Mouse (Mus musculus) adrenal gland, postnatal 25 days (tissue): Measurements from ENCODE around the gene Grb7. TPM values are rescaled to one million over a fixed set of nuclear protein-coding genes. Genes with fewer than 3 reads are reported as not detected.

Experiments
- DNase-seq: peaks from one replicate; pipeline ENCODE4 v3.0.0; 2021; ENCODE audit warnings: mixed read lengths
- total RNA-seq: library from RNA; stranded (reverse); gene quantifications from 2 replicates; pipeline ENCODE4 v1.2.3, GENCODE M21; 2021

Gene Grb7
- total RNA-seq, 1 experiment from 2014 or later, result not detected

DNA sequence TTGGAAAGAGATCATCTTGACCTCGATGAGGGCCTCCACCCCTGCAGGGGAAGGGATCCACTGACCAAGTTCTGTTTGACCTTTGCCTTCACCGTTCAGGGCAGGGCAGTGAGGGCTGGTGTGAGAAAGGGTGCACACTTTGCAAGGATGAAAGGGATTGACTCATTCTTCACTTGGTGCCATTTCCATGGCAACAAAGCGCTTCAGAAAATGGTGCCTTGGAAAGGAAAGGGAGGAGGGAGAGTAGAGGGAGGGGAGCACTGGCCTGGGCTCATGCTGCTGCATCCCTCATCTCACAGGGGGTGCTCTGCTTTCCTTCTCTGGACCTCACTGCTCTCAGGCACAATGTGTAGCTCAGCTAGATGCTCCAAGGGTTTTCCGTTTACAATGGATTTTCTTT lies 26.5 kb downstream of the Grb7 start:
- no peak for DNase-seq

DNA sequence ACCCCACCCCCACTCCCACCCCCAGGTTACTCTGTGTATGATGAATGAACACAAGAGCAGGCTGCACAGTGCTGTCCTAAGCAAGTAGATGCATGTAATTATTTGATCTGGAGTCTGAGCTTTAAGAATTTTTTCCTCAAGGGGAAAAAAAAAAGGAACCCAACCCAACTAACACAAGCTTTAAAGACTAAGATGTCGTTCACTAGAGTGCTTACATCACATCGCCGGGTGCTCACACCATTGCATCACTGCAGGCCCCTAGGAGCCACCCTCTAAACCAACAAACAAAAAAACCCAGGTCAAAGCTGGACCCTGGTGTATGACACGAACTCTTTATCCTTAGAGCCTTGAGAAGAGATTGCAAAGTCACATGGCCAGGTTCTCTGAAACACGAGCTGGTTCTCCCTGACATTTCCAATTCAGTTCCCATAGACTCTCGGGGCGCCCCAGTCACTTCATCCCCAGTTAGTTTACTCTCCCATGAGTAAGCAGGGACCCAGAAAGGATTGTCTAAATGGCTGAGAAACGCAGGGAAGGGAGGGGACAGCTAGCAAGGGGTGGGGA lies 27.8 kb downstream of the Grb7 start:
- DNase-seq, result no peak

DNA sequence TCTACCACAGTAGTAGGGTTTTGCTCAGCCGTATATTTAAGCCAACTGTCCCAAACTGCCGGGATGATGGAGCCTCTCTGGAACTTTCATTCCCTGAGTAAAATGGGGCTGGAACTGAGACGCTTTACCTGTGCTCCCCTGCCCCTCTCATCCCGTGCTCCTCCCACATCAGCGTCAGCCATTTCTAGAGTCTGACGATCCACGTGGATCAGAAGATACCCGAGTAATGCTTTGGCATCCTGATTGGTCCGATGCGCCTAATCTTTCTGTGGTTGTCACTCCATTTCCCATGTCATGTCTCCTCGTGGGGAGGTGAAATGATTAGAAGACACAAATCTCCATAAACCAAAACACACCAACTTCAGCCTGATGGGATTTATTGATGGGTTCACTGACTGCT lies 28.8 kb downstream of the Grb7 start:
- DNase-seq, result no peak

DNA sequence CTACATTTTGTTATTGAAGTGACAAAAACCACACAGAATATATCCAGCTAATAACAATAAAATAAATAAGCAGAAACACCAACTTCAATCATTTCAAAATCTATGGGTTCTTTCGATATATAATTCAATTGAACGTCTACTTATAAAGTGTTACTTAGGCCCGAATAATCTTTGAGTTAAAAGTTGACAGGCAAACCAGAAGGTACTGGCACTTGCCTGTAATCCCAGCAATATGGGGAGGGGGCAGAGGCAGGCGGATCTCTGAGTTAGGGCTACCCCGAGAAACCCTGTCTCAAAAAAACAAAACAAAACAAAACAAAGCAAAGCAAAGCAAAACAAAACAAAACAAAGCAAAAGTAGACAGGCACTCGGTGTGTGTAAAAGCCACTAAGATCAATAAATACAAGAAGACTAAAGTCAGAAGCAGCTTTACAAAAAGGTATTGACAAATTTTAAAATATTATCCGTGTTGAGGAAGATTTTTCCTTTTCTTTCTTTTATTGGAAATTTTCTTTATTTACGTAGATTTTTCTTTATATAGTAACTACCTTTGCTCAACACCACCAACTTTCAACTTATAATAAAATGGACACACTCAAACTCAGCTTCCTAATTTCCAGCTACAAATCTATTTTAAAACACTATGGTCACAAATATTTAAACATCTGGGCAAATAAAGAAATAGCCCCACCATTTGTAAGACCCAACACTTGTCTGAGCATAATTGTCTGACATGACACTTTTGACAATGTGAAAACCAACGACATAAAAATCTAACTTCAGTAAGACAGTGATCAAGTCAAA lies 29.6 kb downstream of the Grb7 start:
- no peak for DNase-seq

DNA sequence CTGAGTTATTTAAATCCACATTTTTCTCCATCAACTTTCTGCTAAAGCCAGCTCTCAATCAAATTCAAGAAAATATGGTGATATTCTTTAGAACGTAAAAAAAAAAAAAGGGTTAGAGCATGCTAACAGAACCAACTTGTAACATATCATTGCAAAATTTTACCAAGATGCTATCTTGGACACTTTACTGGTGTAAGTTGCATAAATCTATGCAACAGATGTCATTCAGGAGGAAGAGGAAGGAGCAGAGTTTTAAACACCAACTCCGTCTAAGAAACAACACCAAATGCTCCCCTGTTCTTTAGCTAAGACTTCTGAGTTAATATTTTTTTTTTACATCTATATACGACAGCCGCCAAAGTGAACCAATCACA lies 30.2 kb downstream of the Grb7 start:
- DNase-seq, result no peak

DNA sequence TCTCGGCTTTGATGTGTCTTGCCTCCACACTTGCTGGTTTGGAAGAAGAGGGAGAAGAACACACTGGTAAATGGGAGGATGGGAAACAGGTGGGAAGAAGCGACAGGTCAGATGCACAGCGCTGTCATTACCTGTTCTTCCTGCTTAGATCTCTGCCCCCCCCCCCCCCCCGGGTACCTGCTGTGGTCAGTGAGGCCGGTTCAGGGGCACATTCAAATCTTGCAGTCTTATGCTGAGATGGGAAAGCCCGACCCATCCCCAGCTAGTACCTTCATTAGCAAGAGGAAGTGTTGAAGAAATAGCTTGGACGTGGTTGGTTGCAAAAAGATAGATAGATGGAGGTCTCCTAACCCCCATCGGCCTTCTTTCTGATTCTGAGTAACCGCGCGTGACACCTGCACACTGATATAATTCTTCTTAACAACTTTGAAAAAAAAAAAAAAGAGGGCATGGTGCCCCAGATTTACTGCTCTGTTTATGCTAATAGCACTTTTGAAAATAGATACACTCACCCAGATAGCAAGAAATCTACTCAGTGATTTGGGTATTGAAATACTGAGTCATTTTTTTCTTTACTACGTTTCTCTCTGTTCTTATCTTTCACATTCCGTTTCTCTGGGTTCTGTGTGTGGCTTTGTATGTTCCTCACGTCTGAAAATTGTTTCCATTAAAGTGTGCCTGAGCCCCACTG lies 31.0 kb downstream of the Grb7 start:
- DNase-seq, result no peak

DNA sequence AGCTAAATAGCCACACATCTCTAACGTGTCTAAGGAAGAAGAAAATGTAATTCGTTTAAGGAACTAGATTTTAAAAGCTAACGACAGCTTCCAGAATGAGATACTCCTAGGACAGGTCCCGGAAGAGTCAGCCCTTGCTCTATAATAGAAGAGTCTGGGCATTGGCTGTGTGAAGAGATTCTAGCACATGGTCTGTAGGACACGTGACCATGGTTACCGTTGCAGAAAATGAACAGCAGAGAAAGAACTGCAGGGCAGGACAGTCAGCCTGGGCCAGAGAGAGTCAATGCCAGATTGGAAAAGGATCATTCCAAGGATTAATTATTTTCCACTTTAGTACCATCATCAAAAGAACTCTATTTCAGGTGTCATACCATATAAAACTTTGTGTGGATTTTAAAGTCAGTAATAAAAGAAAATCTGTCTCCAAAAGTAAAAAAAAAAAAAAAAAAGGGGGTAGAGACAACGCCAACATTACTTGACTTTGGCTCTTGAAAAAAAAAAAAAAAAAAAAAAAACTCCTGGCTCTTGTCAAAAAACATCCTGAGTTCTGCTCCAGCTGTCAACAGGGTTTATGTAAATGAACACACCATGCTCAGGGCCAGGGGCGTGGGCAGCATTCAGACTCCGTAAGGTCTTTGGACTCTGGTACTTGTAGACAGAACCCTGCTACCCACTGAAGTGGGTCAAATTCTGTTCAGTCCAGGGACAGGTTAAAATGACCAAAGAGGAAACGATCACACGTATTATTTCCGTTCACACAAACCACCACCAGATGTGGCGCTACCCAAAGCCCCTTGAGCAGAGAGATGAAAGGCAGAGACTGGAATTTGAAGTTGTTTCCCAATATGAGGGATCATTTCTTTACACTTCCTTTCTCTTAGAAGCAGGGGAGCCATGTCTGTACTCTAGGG lies 33.1 kb downstream of the Grb7 start:
- no peak for DNase-seq

DNA sequence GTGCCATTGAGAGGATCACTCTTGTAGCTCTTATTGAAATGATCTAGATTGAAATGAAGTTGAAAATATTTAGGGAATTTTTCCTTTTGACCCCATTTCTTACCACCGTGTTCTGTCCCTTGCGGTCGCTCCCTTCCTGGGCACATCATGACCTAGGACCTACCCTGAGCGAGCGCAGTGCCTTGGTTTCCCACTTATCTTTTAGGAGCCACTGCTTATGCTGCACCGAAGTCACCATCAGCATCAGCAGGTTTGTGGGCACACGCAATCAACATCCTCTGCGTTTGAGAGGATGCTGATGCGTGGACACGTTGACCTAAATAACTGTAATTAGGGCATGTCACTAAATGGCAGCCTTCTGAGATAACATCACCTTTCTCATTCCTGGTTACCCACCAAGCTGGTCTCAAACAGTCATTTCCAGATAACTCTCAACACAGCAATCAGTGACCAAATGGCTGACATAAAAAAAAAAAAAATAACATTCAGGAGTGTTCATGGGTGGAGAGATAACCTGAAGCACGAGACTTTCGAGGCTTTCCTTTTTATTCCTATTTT lies 33.8 kb downstream of the Grb7 start:
- no peak for DNase-seq

DNA sequence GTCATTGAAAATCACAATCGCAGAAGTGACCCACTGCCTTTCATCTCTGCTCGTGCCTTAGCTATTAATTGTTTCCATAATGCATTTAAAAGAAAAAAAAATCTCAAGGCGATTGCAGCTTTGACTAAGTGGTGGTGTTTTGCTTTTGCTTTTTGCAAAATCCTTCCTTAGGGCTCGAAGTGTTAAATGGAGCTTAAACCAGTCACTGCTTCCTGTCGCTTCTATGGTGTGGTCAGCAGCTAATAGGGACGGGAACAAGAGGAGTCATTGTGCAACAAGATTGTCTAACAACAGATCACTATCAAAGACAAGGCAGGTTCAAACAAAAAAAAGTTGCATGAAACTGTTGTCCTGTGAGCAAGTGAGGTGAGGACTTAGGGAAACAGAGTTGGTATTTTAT lies 35.0 kb downstream of the Grb7 start:
- DNase-seq, result no peak

DNA sequence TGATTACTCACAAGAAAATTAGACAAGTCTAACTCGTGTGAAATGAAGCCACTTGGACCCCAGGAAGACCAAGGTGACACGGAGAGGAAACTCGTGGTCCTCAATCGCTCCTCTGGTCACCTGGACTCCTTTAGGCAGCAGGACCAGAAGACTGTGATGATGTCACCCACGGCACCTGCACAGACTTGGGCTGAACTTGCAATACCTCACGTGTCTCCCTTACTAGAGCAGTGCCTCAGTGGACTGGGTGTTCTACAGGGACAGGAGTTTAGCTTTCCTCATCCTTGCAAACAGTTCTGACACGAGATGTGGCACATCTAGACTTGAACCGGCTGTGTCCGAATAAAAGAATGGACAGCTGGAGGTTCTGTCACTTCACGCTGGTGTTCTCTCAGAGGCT lies 35.9 kb downstream of the Grb7 start:
- no peak for DNase-seq

DNA sequence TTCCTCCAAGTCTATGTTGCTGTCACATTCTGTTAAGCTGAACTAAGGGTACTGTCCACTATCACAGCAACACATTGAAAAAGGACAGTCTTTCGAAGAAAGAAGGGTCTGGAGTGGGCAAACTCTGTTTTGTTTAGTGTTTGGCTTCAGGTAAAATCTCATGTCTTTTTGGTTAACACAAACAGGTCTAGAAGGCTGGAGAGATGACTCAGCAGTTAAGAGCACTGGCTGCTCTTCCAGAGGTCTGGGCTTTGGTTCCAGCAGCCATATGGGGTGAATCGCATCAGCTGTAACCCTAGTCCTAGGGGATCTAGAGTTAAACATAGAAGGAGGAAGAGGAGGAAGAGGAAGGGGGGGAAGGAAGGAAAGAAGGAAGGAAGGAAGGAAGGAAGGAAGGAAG lies 39.6 kb downstream of the Grb7 start:
- DNase-seq, result no peak

DNA sequence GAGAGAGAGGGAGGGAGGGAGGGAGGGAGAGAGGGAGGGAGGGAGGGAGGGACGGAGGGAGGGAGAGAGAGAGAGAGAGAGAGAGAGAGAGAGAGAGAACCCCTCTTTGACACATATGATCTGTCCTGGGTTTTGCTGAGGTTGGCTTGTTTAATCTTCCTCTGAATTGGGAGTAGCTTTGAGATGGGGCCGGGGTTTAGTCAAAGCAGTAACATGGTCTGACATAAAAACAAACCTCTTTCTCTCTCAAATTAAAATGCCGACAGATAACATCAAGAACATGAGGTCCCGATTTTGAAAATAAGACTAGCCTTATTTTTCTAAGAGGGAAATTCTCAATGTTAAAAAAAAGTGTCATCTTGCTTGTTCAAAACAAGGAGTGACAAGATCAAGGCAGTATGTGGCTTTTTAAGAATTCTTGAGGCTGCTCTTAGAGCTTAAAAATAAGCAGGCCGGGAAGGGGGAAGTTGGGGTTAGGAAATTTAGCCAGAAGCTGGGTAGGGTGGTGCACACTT lies 41.4 kb downstream of the Grb7 start:
- no peak for DNase-seq

DNA sequence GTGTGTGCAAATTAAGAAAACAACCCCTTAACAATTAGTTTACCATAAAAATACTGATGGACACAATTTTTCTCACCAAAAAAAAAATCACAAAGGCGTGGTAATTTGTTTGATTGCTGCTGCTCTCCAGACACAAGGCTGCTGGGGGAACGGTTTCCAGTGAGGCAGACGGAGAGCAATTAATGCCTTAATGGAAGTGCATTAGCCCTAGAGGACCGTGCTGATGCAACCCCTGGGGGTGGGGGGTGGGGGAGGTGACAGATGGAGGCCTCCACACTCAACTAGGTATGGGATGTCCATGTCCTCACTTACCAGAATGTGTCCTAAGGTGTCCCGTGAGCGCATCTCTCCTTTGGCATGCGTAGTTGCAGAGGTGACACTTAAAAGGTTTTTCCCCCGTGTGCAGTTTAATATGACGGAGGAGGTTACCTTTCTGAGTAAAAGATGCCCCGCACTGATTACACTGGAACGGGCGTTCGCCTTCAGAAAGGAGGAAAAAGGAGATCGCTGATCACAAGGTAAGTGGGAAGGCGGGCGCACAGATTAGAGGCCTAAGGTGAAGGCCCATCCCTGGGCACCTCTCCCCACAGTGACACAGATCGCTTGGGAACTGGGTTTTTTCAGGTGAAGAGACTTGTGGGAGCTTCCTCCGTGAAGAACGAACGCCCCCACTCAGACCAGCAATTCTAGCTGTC lies 42.5 kb downstream of the Grb7 start:
- no peak for DNase-seq

DNA sequence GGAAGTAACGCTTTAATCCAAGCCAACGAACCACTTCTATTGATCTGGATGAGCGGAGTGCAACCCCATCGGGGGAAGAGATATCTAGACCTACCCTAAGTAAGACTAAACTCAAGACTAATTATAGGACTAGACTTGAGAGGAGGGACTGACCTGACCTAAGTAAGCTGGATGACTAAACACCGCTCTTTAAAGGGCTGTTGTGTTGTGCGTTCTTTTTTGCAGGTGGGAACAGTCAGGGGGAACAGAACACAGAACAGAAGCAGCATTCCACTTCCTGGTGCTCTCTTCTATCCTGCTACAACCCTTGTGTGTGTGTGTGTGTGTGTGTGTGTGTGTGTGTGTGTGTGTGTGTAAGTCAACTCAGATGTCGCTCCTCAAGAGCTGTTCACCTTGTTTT lies 45.4 kb downstream of the Grb7 start:
- no peak for DNase-seq

DNA sequence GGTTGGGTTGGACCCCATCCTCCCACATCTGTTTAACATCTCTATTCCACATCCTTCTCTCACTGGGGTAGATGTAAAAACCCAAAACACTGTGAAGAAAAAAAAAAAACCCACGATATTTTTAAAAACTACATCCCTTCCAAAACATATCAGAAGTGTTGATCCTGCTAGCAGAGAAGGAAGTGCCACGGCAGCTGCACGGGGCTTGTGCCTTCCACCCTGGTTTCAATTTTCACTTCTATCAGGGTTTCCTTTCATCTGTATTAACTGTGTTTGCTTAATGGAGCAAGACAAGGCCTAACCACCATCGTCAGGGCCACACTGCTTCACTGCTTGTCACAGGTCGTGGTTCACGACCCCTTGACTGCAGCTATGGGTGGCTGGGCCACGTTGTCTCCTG lies 46.8 kb downstream of the Grb7 start:
- no peak for DNase-seq

DNA sequence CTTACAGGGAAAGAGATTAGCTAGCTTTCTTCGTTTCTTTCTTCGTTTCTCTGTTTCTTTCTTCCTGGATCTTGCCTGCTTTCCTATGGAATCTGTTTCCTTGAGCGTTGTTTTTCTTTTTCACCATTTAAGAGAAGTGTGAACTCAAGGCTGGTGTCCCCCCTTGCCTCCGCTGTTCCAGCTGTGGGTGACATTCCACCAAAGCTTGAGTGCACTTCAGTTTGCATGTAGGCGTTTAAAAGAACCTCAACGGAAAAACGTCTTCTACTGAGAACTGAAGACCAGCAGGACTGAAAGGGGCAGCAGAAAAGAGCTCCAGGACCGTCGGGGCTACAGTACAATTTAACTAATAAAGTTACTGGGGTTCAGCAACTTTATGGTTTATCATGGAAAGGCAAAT lies 47.2 kb downstream of the Grb7 start:
- DNase-seq, result no peak

DNA sequence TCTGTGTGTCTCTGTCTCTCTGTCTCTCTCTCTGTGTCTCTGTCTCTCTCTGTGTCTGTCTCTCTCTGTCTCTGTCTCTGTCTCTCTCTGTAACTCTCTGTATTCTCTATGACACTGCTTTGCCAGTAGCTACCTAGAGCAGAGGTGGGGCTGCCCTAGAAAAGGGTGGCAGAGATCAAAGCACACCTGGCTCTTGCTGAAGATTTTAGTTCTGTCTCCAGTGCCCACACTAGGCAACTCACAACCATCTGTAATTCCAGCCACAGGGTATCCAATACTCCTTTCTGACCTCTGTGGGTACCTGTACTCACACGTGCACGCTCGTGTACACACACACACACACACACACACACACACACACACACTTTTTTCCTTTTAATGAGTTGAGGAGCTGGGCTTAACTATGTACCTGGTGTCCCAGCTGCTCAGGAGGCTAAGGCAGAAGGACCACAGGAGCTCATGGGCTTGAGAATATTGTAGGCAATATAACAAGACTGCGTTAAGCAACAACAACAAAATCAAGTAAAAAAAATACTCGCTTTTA lies 49.1 kb downstream of the Grb7 start:
- DNase-seq, result no peak

DNA sequence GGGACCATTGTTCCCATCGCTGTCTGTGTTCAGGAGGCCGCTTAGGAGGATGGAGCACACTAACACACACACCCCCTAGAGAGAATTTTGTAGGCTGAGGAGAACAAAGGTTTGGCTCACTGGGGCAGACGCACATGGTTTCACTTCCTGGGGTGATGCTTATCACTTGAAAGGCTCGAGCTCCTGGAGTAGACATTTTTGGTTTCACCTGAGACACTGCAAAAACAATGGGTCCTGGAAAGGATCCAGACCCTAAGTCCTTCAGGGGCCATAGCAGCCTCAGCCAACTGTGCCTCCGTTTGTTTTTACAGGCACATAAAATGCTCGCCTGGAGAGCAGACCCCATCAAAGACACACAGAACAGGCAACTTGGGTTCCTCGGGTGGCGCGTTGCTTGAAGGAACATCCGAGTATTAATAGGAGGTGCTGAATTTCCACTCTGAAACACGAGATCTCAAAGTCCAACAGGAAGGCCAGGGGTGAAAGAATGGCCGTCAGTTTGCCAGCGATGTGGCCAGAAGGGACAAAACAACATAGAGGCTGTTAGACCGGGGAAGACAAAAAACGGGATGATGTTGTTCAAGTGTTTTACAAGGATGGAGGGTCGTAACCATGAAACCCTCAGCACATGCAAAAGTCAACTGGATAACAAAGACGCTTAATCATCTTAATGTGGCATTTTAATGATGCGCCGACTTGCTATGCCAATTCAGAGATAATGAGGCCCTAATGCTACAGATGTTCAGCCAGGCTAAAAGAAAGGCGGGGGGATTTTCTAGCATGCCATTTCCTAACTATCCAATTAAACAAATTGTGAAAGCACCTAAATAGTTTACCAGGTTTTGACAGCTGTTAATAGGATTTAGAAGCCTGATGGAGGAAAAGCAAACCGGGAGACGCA lies 51.4 kb downstream of the Grb7 start:
- DNase-seq, result no peak

DNA sequence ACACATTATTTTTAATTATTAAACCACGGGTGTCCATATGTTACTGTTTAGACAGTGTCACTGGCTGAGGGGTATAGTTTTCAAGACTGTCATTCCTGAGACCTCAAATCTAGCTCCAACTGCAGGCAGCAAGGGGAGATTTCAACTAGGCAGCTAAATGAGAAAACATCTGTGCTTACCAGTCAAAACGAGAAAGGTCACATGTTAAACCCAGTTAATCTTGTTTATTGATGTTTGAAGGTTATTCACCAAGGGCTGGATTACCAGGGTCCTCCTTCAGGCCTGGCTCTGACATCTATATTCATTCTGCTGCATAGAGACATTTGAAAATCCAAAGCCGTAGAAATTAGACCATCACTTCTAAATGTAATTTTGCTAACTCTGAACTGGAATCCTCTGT lies 58.7 kb downstream of the Grb7 start:
- DNase-seq, result no peak
